Mouse (Mus musculus) urinary bladder, postnatal 14 days (tissue): ENCODE results near the gene Gm17545.
"Not testable (repeated sequence)": the region's sequence is repeated elsewhere in the genome, so short reads cannot be mapped to it uniquely, and the experiment has no call there.

Source experiments
- DNase-seq: peaks from one replicate; pipeline ENCODE4 v3.0.0; 2021; ENCODE audit warnings: low spot score

Gene Gm17545

DNA sequence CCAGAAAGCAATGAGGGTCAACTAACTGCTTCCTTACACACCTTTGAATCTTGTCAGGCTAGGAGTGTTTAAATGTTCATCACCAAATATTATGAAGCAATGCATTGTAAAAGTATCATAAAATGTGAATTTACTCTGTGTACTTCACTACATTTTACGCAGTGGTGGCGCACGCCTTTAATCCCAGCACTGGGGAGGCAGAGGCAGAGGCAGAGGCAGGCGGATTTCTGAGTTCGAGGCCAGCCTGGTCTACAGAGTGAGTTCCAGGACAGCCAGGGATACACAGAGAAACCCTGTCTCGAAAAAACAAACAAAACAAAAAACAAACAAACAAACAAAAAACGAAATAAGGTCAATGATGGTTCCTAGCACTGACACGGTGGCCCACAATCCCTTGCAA is at the start of gene Gm17545:
Gene Gm17545, plus strand, starts transcription at position 301 of the 400 bp plus-strand sequence.
- not testable (repeated sequence) for DNase-seq

DNA sequence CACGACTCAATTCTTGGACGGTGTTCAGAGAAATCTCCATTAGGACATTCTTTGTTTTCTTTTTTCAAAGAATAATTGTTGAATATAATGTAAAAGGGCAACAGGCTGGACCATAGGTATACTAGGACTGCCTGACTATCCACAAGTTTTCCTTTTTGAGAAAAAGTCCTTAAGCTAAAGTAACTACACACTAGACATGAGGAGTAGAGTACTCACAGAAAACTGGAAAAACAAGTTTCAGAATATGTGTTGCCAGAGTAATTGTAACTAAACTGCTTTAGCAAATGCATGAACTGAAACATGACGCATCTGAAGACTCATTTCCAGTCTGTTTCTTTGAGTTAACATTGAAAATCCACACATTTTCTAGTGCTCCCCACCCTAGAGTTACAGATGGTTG is 48.7 kb upstream of the Gm17545 start:
- DNase-seq = no peak

DNA sequence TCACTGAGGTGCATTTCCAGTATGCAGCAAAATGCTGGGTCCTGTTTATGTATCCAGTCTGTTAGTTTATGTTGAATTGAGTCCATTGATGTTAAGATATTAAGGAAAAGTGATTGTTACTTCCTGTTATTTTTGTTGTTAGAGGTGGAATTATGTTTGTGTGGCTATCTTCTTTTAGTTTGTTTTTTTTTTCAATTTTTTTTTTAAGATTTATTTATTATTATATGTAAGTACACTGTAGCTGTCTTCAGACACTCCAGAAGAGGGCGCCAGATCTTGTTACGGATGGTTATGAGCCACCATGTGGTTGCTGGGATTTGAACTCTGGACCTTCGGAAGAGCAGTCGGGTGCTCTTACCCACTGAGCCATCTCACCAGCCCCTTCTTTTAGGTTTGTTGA is 46.5 kb upstream of the Gm17545 start:
- not testable (repeated sequence) for DNase-seq

DNA sequence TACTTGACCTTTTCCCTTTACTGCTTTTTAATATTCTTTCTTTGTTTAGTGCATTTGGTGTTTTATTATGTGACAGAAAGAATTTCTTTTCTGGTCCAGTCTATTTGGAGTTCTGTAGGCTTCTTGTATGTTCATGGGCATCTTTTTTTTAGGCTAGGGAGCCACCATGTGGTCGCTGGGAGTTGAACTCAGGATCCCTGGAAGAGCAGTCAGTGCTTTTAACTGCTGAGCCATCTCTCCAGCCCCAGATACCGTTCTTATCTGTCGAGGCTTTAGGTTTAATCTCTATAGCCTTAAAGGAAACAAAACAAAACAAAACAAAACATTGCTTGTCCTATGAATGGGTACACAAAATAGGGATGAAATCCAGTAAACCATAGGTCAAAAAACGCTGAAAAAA is 45.7 kb upstream of the Gm17545 start:
- peak; percentile 13 for DNase-seq

DNA sequence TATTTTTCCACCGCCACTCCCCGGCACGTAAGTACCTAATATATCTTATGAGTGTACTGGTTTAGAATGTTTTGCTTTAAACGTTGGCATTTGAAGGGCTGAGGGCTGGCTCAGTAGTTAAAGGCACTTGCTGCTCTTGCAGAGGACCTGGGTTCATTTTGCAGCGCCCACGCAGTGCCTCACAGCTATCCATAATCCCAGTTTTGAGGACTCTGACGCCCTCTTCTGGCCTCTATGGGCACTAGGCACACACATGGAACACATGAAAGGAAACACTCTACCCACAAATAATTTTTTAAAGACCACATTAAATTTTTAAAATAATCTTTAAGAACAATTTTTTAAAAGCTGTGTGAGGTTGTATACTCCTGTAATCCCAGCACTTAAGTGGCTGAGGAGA is 44.6 kb upstream of the Gm17545 start:
- no peak for DNase-seq

DNA sequence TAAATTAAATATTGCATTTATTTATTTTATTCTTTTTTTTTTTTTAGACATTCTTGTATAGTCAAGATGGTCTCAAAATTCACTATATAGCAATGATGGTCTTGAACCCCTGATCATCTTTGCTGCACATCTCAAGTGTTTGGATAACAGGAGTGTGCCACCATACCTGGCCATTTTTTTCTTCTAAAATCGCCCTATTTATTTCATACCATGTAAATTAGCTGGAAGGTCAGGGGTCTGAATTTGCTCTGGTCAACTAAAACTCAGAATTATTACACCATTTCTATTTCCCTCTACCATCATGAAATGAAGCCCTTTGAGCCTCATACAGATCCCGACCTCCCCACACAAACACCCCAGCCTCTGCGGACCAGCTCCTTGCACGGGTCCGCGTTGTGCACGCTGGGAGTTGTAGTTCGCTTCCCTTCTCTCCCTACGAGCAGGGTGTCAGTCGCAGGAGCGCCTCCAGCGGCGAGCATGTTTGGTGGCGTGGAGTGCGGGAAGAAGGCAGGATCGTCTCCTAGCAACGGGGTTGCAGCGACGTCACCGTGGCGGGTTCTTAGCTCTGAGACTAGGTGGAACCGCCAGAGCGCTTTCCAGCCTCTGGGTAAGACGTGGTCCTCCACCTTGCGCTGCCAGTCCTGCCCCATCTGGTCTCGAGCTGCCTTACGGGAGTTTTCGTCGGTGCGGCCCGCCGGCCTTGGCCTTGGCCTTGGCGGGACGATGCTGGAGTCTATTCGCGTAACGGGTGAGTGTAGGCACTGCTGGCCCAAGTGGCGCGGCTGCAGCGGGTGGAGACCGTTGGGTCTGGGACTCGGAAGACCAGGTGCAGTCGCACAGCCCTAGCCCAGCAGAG is 42.9 kb upstream of the Gm17545 start, which contains the start of gene 9530077C05Rik:
Gene 9530077C05Rik, plus strand, starts transcription at position 512 of the 856 bp plus-strand sequence.
- DNase-seq = peak; percentile 96

DNA sequence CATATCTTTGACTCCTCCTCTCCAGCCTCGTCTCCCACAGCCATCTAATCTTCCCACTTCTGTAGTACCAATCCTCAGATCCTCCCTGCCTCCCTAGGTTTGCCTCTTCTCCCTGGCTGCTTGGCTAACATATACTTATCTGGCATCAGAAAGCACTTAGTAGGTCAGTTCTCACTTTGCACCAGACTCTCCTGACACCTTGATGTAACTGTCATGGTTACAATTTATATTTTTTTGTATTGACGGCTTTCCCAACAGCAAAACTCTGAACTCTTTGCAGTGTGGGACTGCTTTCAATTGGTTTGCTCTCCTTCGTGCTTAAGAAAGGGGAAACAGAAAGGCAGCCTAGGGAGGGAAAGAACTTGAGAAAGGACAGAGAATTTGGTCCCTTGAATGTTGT is 37.9 kb upstream of the Gm17545 start:
- no peak for DNase-seq

DNA sequence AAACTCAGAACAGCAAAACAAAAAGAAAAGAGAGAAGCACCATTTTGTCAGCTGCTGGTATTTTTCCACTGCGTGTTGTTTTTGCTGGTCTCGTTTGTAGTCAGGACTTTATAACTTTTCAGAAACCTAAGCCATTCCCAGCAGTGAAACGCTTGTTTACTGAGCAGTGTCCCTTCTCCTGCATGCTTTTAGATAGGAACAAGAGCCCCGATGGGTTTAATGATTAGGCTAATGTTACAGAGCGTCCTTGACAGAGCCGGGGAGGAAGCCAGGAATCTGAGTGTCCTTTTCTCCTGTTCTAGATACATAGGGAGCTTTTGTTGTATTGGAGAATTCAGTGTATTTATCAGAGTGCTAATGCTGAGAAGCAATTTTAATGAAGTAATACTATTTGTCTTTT is 36.5 kb upstream of the Gm17545 start:
- DNase-seq = no peak

DNA sequence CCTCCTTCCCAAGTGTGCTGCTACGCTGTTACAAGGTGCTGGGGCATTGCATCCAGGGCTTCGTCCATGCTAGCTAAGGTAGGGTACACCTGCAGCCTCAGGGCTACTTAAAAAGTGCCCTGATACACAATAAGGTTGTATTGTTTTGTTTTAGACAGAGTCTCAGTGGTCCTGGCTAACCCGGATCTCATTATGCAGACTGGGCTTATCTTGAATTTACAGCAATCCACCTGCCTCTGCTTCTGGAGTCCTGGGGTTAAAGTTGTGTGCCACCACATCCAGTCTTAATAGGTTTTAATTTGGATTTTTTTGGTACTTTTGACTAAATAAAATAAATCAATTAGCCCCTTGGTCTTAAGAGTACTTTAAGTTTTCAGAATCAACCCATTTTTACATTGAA is 34.2 kb upstream of the Gm17545 start:
- no peak for DNase-seq

DNA sequence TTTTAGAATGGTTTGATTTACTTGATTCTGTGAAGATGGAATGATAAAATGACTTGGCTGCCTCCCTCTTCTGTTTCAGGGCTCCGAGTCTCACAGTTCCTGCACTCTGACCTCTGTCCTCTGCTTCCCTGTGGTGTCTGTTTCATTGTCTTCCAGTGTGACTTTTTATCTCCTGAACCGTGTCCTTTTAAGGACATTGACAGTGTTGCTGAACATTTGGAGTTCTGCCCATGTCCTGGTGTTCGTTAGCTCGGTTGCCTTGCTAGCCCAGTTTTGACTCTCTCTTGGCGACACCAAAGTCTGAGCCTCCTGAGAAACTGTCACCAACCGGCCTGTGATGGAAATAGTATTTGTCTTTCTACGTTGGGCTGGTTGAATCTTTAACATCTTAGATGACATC is 33.6 kb upstream of the Gm17545 start:
- DNase-seq = no peak

DNA sequence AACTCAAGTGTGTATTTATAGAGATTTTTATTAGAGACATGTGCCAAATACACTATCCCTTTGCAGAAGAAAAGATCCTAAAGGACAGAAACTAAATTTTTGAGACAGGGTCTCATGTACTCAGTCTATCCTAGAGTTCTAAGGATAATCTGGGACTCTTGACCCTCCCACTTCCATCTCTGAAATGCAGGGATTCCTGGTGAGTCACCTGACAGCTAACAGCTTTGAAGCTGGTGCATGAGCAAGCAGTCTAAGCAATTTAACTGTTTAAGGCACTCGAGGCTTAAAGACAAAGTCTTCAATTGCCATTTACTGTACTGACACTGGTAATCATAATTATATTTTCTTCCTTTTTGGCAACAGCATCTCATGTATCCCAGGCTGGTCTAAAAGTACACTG is 31.5 kb upstream of the Gm17545 start:
- no peak for DNase-seq

DNA sequence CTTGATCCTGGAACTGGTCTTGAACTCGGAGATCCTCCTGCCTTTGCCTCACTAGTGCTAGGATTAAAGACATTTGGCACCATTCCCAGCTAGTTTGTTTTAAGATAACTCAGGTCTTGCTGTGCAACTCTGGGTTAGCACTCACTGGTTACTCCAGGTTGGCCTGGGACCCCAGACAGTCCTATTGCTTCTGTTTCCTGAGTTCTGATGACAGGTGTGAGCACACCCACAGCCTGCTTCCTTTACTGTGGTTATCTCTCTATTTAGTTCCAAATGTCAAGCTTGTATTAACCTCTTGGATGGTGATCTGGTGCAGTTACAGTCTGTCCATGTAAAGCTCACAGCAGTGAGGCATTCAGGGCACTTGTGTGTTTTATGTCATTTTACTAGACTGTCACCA is 30.6 kb upstream of the Gm17545 start:
- no peak for DNase-seq

DNA sequence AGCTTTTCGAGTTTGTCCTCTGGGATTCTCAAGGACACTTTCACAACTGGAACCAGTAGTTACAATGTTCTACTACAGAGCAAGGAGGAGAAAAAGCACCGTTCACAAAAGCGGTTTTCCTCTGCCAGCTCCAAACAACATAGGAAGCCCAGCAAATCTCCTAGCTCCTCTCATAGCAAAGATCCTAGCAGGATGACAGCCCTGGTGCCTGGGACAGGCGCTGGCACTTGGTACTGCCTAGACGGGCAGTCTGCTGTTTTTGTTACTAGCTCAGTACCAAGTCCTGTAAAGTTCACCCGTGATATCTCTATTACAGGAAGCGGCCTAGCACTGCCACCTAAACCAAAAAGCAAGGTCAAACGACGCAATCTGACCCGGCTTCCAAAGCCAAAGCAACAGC is 29.9 kb upstream of the Gm17545 start:
- DNase-seq = no peak

DNA sequence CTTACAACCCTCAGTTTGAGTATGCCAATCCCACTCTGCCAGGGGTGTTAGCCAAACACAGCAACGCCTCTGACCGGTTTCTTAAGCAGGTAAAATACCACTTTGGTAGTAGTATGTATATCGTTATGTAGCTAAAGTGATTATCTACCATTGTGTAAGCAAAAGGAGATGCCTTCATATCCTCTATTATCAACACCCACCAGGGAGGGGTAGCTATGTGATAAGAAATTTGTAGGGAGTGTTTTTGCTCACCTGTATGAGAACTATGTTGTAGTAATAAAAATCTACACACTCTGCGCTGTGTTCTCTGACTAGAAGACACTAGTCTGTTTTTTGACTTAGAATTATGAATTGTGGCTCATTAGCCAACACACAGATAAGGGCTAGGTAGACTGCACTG is 29.4 kb upstream of the Gm17545 start:
- no peak for DNase-seq

DNA sequence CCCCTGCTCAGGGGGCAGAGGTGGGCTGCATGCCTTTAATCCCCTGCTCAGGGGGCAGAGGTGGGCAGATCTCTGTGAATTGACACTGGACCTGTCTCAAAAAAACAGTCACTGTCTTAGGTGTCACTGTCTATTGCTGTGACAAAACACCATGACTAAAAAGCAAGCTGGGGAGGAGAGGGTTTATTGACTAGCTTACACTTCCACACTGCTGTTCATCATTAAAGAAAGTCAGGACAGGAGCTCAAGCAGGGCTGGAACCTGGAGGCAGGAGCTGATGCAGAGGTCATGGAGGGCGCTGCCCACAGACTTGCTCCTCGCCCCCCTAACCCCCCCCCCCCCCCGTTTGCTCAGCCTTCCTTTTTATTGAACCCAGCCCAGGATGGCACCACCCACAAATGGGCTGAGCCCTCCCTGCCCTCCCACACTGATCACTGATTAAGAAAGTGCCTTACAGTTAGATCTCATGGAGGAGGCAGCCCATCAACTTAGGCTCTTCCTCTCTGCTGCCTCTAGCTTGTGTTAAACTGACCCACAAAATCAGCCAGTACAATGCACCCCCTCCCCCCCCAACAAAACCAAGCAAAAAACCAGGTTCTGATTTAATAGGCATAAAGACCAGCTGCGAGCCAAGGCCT is 25.9 kb upstream of the Gm17545 start:
- no peak for DNase-seq

DNA sequence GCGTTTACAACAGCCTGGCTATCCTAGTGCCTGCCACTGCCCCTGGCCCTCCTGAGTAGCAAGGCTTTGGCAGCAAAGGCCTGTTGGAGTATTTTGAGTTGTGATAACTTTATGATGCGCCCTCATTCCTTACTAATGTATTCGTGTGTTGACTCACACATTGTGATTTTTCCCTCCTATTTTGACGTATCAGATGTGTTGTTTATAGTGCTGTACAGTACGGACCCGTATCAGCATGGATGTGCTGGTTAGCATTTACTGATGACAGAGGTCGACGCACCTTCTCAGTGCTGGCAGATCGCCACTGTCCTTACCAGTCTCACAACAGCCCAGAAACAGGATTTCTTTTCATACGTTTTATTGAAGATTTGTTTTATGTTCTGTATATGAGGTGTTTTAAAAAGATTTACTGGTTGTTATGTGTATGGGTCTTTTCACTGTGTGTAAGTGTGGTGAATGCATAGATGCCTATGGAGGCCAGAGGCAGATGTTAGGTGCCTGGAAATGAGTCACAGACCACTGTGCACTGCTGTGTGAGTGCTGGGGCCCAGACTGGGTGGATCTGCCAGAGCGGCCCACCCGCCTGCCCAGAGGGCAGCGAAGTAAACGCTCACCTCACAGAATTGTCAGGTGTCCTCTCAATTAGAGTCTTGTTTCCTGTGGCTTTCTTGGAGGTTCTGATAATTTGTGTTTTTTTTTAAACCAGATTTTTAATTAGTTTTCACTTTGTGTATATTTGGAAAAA is 25.3 kb upstream of the Gm17545 start:
- DNase-seq = no peak

DNA sequence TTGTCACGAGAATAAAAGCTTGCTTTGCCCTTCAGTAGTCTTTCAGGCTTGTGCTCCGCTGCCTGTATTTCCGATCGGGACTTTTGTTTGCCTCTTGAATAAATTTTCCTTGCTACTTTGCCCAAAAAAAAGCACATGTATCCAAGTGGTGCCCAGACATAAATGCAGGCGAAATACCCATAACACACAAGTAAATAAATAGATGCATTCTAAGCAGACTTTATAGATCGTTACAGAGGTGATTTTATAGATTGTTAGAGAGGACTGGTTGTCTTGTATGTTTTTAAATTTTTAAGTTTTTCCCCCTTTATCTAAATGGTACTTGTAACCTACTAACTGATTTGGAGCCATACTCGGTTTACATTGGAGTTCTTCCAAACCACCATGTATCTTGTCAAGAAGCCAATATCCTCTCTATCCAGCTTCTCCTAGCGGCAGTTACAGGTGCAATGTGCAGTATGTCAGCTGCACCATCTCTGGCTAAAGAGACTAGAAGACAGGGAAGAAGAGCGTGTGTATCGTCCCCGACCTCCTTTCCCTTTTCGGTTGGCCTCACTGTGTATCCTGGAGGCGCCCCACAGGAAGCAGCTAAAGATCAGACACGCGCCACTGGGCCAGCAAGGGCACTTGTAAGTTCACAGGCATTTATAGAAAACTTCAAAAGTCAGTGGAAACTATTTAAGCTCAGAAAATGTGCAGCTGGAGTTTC is 24.4 kb upstream of the Gm17545 start:
- DNase-seq = no peak

DNA sequence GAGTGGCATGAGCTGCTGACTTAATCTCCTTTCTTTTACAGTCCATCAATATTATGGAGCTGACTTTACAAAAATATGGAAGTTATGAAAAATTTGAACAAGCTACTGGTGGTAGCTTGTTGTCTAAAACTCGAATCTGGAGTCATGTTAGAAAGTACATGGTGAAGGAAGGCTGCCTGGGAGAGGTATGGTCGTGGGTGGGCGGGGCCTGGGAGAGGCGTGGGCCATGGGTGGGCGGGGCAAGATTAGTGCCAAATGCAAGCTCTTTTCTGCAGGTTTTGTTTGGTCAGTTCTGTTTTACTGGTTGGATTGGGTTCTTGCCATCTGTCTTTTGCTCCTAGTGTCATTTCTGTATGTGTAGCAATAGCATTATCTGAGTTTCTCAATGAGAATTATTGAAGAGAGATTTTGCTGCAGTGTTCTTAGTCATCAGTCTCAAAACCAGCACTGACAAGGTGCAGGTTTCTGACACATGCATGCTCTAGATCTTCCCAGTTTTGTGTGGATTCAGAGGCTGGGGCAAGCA is 23.7 kb upstream of the Gm17545 start:
- no peak for DNase-seq

DNA sequence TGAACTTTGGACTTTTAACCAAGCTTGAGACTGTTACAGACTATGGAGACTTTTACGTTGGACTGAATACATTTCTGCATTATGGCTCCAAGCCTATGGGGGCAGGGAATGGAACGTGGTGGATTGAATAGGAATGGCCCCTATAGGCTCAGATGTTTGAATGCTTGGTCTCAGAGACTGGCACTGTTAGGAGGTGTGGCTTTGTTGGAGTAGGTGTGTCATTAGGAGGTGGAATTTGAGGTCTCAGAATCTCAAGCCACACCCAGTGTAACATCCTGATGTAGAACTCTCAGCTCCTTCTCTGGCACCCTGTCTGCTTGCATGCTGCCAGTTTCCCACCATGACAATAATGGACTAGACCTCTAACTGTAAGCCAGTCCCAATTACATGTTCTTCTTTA is 20.9 kb upstream of the Gm17545 start:
- DNase-seq = no peak

DNA sequence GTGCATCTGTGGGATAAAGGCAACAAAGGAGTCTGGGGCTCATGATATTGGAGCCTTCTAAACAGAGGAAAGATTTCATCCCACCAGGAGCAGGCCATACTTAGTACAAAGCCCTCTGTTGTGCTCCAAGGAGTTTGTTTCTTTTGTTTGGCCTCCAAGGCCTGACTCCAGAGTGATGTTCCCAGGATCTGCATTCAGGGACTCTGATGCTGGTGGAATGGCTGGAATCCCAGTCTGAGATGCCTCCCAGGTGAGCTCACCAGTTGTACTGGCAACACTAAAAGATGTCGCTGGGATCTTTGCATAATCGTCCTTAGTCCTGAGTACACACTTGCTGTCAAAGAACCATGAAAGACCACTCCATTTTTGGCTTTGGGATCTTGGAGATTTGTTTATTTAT is 20.0 kb upstream of the Gm17545 start:
- no peak for DNase-seq

DNA sequence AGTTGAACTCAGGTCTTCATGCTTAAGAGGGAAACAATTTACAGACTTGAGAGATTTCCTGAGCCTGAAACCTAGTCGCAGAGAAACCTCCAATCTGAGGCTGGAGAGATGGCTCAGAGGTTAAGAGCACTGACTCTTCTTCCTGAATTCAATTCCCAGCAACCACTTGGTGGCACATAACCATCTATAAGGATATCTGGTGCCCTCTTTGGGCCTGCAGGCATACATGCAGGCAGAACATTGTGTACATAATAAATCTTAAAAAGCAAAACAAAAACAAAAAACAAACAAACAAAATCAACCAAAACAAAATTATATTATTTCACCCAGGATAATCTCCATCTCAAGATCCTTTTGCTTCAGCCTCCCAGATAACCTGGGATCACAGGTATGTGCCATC is 15.3 kb upstream of the Gm17545 start:
- DNase-seq = no peak

DNA sequence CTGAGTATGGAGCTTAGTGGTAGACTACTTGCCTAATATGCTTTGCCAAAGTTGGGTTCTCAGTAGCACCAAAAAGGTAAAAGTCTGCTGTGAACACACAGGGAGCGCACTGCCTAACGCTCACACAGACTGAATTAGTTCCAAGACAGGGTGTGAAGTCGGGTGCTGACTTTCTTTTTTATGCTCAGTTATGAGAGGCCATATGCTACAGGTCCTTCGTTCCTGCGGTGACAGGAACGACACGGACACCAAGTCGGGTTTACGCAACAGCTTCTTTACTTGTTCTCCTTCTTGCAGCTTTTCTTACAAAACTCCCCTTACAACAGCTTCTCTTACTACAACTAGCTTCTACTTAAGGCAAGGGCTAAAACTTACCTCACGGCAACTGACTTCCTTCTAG is 10.9 kb upstream of the Gm17545 start:
- no peak for DNase-seq
